Mouse (Mus musculus) heart, adult 18-20 months (tissue): ENCODE results near the gene Gm7982. TPM values are rescaled to one million over a fixed set of nuclear protein-coding genes. Genes with fewer than 3 reads are reported as not detected.
"Not testable (repeated sequence)": the region's sequence is repeated elsewhere in the genome, so short reads cannot be mapped to it uniquely, and the experiment has no call there.

Experiments used
- DNase-seq, 2 experiments: peaks; one replicate each; pipeline ENCODE4 v3.0.0; 2021 to 2022; ENCODE audit warnings: mixed read lengths in 1 of 2
- long read RNA-seq, 2 experiments: library from polyadenylated mRNA; stranded (forward); transcript quantifications; one replicate each; pipeline ENCODE4 v2.0.0; 2021
- total RNA-seq, 2 experiments: library from RNA; stranded (reverse); gene quantifications; 2 replicates each; pipeline ENCODE4 v1.2.3; 2021

Gm7982 gene
- total RNA-seq, result not detected
- long read RNA-seq, experiment 1, result 0 reads
- long read RNA-seq, experiment 2, result 0 reads

GRCm38 (mm10) chr5:95741714-95742113 is at the start of gene Gm7982:
Gene Gm7982, plus strand, starts transcription at chr5:95742014.
- DNase-seq, result not testable (repeated sequence)

GRCm38 (mm10) chr5:95736073-95736472 is 5.7 kb upstream of the Gm7982 start, which contains the start of gene Gm7978:
Gene Gm7978, minus strand, starts transcription at chr5:95736173.
- DNase-seq, result not testable (repeated sequence)

DNA sequence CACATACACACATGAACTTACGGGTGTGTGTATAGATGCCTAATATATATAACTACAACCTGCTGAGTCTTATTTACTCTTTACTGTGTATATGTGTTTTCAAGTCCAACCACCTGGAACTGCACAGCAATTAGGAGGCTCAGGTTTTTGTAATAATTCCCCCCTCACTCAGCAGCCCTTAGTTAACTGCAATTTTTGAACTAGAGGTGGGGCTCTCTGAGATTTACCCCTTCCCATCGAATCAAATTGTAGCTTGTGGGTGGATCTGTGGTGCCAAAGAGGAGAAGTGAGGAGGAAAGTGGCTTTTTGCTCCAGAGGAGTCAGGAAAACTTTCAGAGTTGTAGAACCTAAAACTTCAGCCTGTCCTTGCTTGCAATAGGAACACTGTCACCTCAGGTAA is 33.9 kb downstream of the Gm7982 start, which contains the start of gene E330014E10Rik:
Gene E330014E10Rik (plus strand): TSS at position 301 of the 400 bp plus-strand sequence.
- not testable (repeated sequence) for DNase-seq

Other genes with a start within 250 kb of the Gm7982 start
- not detected for gene Gm3286, start 231.3 kb upstream of the Gm7982 start, total RNA-seq
- gene Gm7971, start 147.1 kb upstream of the Gm7982 start, total RNA-seq, result not detected
- not detected for gene Gm7978, start 5.8 kb upstream of the Gm7982 start, total RNA-seq
- not detected for gene E330014E10Rik, start 34.0 kb downstream of the Gm7982 start, total RNA-seq
- 1 to 10 TPM; 2.3 to 9.9 TPM for gene Cxcl13, start 214.9 kb downstream of the Gm7982 start, total RNA-seq